Mouse (Mus musculus) urinary bladder, postnatal 4 days (tissue): ENCODE measurements around the gene 1810043G02Rik.
"Not testable (repeated sequence)": the region's sequence is repeated elsewhere in the genome, so short reads cannot be mapped to it uniquely, and the experiment has no call there.

Experiments used
- DNase-seq, 2 experiments: peaks; one replicate each; pipeline ENCODE4 v3.0.0; 2021 to 2022; ENCODE audit warnings: low spot score in 2 of 2

1810043G02Rik gene

DNA sequence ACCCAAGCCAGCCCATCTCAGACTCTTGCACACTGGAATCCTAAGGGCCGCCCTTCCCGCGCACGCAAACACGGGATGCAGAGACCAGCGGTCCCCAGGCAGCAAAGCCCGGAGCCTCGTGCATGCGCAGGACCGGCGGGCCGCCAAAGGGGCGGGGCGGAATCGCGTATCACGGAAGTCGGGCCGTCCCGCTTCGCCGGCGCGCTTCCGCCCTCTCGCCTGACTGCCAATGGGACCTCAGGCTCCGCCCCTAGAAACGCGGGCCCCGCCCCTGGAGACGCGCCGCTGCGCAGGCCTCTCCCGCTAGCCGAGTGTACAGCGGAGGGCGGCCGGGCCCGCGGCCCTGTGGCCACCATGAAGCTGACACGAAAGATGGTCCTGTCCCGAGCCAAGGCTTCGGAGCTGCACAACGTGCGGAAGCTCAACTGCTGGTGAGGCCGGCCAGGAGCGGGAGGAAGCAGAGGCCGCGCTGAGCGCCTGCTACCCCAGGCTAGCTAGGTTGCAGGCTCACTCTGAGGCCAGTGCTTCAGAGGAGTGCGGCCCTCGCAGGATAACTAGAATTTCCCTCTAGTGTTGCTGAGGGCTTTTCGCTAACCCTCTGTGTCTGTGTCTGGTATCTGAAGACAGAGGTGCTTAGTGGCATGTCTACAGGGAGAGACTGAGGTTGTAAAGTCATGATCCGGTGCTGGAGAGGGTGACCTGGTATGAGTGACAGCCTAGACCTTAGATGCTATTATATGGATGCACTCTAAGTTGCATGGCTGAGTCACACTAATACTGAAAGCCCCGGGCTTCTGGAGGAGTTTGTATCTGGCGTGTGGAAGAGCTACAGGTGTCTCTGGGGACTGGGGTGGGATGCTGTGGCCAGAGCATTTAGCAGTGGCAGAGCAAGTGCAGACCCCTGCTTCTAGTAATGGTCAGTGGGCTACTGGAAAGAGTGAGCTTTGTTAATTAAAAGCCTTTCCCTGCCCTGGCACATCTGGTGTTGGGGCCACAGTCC, at the start of gene 1810043G02Rik:
Gene 1810043G02Rik (plus strand): TSS at position 174 of the 1,000 bp plus-strand sequence.
- peak; percentile 99 for DNase-seq

DNA sequence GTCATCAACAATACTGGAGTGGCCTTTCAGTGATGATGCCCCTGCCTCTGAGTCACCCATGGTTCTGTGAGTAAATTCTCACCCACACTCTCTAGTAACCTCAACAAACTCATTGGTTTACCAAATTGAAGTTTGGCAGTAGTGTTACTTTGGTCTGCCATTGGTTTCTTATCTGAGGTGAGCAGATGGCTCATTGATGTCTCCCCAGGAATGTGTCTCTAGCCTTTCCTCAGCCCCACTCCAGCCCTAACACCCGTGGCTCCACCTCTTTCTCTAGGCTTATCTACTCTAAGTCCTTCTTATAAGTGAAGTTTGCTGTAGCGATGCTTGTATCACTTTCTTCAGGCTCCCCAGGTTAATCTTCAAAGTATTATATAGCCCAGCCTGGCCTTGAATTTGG, 38.6 kb upstream of the 1810043G02Rik start:
- no peak for DNase-seq

DNA sequence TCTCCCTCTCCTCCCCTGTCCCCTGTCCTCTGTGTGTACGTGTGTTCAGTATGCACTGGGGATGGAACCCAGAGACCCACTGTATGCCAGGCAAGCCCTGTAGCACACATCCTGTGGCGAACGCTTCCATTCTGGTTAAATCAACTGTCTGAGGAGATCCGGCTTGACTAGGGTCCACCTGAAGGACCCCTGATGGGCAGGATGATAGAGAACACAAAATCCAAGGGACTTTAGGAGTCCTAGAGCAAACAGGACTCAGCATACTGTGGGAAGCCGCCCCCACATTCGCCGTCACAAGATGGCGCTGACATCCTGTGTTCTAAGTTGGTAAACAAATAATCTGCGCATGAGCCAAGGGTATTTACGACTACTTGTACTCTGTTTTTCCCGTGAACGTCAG, 27.9 kb upstream of the 1810043G02Rik start:
- not testable (repeated sequence) for DNase-seq

DNA sequence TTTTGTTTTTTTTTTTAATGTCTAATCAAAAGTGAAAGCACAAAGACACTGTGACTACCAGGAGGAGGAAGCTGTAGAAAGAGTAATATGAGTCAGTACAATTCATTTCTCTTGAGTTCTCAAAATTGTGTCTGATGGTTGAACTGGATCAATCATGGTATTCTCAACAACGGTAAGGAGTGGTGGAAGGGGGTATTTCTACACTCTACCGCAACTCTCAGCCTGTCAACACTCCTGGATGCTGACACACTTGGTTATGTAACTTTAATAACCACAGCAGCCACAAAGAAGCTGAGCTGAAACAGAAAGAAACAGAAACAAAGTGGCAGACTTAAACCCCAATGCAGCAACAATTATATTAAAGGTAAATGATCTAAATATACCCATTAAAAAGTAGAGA, 15.6 kb upstream of the 1810043G02Rik start:
- no peak for DNase-seq

DNA sequence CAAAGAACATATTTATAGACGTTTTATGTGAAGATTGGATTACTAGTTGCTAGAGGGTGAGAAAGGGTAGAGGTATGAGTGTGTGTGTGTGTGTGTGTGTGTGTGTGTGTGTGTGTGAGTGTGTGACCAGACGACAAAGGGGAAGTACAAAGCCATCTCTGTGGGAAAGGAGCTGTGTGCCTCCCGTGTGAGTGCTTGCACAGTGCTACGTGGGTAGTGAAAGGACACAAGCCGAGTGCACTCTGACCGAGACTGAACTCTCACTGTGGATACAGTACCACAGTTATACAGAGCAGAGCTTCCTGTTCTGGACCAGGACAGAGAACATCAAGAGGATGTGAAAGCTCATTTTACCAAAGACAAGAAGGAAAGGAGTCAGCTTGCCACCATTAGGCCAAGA, 14.4 kb upstream of the 1810043G02Rik start:
- no peak for DNase-seq

DNA sequence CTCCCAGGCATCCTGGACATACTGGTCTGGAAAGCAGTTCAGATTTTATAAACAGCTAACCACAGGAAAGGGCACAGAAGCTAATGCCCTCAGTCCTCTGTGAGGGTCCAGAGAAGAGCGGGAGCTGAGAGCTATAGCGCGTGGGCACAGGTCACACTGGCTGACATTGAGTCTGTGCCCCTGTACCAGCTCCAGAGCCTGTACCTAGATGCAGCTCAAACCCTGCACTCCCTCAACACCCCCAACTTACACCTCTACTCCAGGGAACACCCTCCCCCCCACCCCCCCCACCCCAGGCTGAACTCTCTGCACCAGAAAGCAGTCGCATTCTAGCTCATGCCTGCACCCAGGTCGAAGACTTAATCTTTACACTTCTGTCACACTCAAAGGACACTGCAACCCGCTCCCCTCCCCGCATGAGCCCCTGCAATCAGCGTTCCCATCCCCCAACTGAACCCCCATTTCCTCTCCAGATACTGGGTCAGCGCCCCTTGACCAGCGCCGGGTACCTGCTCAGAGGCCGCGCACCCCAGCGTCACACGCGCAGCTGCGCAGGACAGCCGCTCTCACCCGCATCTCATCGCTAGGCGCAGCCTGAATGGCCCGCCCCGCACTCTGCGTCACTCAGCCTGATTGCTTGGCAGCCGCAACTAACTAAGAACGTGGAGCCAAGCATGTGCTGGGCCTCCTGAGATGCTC, 8.9 kb upstream of the 1810043G02Rik start:
- DNase-seq = no peak

DNA sequence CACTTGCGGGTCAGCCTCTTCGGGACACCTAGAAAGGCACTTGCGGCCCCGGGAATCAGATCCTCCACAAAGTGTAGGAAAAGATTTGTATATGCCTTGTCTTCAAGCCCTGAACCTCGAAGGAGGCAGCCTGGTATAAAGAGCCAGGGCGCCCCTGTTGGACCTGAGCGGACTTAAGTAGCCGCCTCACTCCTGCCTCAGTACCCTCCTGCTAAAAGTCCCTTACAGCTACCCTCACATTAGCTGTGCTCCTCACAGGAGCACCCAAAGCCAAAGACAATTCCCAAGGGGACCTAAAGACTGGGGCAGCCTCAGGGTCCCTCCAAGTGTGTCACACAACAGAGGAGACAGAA, 8.4 kb upstream of the 1810043G02Rik start:
- no peak for DNase-seq

DNA sequence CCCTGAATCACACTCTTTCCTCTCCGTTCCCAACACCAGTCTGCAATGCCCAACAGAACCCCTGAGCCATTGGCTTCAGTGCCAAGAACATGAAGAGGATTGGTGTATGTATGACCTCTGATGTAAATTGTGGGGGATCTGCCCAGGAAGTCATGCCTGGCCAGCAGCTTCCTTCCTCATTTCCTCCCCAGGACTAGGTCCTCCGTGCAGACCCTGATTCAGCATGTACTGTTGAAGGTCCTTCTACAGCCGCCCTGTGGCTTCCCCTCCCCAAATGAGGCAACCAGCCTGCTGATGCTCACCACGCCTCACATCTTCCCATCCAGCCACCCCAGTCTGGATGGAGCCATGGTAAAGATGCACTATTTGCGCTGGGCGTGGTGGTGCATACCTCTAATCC, 7.8 kb upstream of the 1810043G02Rik start, which contains the start of gene Trpm2:
Gene Trpm2 (minus strand): TSS at position 83 of the 400 bp plus-strand sequence.
- DNase-seq = no peak

DNA sequence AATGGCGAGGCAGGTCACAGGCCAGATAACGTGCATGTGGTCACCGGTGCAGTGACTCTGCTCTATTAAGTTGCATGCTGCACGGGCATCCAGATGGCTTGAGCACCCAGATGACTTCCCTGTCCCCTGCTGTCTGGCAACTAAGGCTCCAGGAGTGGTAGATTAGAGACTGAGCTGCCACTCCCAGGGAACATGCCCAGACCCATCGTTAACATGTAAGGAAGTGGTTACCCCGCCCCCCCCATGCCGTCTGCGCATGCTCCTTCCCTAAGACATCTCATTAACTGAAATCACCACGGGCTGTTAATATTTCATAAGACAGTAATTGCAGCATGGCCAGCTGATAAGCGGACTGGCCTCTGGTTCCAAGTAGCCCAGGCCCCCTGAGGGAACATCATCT, 7.1 kb upstream of the 1810043G02Rik start:
- no peak for DNase-seq

DNA sequence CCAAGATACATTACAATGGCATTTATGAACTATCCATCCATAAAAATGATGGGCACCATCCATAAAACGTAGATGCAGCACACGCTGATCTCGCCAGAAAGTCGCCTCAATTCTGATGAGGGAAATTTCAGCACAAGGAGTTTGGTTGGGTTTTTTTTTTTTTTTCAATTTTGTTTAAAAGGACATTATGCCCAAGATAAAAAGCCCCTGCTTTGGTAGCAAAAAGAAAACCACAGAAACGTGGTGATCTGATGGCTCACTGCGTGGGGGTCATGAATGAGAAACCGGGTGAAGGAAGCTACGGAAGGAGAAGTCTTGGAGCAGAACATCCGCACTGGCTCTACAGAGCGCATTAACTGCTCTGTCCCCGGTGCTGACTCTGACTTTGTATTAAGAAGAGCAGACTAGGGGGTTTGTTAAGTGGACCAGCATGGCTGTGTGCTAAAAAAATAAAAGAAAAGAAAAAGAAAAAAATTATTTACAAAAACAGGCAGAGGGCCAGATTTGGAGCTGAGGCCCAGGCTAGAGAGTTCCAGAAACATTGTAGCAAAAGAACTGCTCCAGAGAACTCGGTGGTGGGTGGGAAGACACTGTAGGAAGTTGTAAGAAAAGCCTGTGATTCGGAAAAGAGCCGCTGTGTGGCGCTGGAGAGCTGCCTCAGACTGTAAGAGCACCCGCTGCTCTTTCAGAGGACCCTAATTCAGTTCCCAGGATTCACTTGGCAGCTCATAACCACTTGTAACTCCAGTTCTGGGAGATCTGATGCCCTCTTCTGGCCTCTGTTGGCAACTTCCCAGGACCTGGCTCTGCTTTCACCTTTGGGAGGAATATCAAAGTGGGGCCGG, 6.4 kb upstream of the 1810043G02Rik start:
- DNase-seq = no peak

DNA sequence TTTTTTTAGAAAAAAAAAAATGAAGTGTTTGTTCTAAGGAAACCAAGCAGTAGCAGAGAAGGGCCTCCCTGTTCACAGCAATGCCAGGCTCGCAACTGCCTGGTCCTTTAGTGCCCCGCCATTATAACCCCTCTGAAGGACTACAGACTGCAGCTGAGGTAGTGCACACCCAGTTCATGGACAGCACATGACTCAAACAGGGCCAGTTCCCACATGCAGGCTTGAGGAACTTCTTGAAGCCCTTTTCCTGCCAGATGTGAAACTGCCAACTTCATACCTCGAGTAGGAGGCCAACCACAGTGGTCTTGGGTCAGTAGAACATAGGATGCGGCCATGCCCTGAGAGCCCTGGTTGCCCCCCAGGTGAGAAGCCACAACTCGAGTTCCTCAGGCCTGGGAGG, 4.0 kb upstream of the 1810043G02Rik start:
- no peak for DNase-seq

DNA sequence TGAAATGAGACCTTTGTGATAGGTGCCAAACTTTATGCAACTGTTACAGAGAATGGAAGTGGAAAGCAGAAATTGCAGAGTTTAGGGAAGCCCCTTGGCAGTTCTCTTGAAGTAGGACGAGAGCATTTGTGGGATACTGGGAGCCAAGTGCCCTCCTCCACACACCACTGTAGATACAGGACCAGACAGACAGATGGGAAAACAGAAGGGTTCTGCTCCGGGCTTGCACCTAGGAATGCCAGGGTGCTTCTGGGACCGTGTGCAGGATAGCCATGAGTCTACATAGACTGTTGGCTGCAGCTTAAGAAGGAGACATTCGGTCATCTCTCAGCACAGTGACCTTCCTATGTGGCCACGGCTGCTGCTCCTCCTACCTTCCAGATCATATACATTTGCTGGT, 3.5 kb upstream of the 1810043G02Rik start:
- DNase-seq = no peak

DNA sequence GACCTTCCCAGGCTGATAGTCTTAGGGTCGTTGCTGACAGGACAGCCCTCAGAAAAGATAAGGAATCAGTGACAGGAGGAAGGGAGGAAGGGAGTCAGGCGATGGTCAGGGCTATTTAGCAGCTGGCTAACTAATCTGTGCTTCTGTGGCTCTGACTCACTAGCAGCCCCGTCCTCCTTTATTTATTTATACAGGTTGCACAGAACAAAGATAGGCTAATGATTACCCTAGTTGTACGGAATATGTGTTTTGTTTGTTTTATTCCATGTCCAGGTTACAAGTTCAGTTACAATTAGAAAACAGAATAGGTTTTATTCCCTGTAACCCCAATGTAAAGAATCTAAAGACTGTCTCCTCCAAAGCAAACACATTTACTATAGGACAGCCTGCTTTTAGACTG, 2.7 kb upstream of the 1810043G02Rik start:
- no peak for DNase-seq

DNA sequence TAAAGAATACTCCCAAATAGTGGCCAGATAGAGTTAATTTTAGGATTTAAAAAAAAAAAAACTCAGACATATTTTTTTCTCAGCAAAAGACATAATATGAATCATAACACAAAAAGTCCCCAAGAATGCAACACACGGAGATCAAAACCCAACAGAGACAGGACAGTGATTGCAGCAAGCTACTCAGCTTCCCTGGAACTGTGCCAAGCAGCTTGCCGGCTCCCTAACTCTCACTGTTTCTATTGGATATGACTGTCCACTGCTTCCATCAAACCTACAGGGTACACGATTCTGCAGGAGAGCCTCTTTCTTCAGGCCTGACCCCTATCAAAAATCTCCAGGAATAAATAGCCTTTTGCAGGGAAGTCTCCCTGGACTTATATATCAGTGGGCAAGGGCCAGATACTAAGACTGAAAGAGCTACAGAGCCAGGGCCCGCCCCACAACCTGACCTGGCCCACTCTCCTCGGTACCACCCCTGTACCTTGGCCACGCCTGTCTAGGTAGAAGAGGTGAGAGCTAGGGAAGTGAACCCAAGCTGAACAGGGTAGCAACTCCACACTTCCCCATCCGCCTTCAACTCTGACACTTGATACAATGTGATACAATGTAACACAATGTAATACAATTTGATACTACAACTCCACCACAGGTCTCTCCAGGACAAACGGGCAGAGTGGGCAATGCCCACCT, 1.7 kb upstream of the 1810043G02Rik start:
- no peak for DNase-seq

DNA sequence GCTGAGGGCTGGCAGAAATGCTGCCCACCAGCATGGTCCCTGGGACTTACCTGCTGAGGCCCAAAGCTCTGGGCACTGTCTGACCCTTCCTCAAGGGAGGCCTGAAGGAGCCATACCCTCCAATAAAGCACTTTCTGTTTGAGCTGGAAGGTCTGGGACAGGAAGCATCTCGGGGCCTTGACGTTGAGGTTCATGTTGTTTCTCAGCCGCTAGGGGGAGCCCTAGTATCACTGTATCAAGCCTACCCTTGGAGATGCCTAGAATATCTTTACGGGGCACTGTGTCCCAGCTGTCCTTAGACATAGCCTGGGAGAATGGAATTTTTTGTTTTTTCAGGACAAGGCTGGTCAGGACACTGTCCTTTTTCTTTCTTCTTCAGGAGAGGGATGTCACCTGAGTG, 6.3 kb downstream of the 1810043G02Rik start:
- DNase-seq = peak in 1 of 2 experiments; percentile 51

DNA sequence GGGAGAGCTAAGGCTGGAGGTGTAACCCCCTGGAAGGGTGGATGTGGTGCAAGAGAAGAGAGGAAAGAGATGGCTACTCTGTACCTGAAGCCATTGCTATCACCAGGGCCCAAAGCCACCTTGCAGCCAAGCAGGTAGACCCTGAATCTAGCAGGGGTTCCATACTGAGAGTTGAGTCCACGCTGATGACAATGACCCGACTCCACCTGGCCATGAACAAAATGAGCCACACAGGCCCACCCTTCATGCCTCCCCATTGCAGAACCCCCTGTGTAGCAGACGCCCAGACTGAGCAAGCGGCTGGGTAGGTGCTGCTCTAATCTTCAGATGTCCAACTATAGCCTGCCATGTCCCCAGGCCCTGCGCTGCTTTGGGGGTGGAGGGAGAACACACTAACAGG, 7.5 kb downstream of the 1810043G02Rik start:
- no peak for DNase-seq

DNA sequence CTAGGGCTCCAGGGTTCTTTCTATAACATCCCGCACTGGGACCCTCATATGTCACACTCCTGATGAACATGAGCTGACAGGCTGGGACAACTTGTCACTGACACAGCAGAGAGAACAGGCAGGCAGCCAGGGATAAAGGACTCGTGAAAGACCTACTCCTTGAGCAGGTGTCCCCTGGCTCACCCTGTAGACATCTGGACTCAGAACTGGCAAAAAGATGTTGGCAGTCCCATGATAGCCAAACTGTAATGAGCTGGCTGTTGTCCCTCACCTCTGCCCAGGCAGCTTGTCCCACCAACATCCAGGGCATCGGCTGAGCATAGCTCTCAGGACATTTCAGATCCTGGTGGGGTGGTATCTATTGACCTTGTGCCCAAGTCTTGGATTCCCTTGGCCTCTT, 17.3 kb downstream of the 1810043G02Rik start:
- DNase-seq = no peak

DNA sequence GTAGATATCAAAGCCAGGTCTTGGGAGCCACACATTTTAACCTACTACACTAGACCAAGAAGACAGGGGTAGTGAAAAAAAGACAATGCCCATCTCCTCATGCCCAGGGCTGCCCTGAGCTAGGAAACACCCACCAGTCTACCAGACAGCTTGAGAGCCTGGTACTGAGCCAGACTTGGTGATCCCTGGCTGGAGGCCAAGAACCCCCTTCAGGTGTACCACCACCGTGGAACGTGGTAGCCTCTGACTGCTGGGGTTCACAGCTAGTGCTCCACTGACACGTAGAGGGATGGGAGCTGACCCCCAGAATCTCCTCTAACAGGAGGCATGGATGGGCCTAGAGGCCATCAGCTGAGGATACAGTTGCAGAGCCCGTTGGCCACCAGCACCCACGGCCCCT, 21.9 kb downstream of the 1810043G02Rik start:
- DNase-seq = no peak

DNA sequence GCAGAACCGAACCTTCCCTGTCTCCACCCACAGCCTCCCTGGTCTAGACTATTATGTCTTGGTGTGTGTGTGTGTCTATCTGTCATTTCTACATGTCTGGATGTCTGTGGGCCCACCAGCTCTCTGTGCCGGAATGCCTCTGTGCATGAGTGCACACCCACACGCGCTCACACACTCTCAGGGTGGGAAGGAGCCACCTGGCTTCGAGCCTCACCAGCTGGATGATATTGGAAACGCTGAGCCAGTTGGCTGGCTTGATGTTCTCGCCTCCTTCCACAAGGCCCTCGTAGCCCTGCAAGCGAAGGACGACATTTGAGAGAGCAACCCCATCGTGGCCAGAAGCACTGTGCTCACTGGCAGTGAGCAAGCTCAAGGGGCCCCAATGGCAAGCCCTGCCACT, 23.5 kb downstream of the 1810043G02Rik start:
- DNase-seq = no peak

DNA sequence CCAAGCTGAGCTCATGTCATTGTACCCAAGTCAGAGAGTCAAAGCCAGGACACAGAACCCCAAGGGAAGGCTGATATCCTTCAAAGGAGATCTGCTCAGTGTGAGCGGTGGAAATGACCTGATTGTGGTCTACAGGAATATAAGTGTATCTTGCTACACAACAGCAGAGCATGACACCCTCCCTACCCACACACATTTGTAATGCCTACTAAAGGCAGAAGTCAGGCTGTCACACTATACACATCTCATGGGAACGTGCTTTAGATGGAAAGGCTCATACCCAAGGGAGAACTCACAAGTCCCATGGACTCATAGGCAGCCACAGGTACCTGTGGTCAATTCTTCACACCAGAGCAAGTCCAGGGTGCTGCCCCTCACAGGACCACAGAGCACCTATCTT, 24.0 kb downstream of the 1810043G02Rik start:
- DNase-seq = no peak

DNA sequence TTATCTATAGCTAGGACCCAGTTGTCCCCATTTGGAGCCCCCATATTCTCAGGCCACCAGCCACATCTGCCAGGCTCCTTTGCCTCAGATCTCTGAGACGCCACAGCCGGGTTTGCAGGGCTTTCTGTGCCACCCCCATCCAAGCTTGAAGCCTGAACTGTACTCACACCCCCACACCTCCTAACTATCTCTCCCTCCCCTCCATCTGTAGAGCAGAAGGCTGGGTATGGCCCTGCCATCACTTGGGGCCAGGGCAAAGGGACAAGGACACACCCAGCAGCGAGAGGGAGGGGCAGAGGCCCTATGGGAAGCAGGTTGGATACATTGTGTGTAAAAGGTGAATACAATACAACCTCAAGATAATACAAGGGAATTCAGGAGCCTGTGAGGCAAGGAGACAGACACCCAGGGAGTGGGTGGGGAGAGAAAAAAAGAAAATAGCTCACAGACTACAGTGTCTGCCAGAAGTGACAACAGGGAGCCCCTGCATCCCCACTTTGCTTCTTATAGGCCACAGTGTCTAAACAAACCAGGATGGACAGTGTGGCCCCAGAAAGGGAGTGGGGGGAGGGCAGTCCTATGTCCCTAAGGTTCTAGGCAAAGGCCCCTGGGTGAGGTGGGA, 26.3 kb downstream of the 1810043G02Rik start:
- DNase-seq = no peak
